Mouse (Mus musculus) ovary, postnatal 14 days (tissue): ENCODE measurements around the gene Plekha6.
"Not testable (repeated sequence)": the region's sequence is repeated elsewhere in the genome, so short reads cannot be mapped to it uniquely, and the experiment has no call there.

ENCODE experiments used
- DNase-seq: peaks from one replicate; pipeline ENCODE4 v3.0.0; 2022; ENCODE audit warnings: low spot score

Gene Plekha6

DNA sequence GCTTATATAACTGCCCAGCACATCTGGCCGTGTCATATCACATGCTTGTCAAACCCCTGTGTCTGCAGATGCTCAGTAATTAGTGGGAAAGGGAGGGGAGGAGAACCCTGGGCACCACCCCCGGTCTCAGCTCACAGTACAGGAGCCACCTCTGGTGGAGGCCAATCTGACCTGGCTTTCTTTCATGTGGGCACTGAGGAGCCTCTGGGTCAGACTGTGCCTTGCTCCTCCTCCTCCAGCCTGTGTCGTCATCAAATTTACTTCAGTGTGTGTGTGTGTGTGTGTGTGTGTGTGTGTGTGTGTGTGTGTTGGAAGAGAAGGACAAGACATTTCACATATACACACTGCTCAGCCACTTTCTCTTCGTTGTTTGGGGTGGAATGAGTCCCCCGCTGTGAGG, 159.3 kb downstream of the Plekha6 start:
- DNase-seq = no peak

DNA sequence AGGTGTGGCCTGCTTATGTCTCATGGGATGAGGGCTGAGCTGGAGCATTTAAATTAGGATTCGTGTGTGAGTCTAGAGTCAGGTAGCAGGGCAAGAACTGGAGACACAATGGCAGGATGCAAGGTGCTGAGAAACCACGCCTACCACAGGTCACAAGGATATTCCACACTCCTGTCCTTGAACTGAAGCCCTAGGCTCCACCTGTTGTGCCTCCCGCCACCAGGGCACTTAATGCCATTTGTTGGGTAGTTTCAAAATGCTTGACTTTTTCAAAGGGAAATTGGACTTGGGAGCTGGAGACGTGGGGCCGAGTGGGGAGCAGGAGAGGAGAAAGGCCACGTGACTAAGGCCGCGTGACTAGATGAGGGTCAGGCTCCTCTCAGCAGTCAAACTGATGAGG, 161.9 kb downstream of the Plekha6 start:
- DNase-seq = no peak

DNA sequence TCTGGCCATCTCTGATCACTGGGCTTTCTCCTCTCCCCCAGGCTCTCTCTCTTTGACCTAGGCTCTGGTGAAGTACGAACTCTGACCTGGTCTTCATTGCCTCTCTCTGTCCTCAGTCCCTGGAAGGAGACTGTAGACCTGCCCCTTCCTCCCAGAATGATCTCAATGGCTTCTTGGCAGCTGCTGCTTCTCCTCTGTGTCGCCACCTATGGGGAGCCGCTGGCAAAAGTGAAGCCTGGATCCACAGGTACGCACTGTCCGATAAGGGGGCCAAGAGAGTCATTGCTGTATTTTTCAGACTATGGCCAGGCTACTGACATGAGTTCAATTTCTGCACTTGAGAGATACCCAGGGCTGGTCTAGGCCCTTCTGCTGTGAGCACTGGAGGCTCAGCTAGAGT, 163.1 kb downstream of the Plekha6 start:
- no peak for DNase-seq

DNA sequence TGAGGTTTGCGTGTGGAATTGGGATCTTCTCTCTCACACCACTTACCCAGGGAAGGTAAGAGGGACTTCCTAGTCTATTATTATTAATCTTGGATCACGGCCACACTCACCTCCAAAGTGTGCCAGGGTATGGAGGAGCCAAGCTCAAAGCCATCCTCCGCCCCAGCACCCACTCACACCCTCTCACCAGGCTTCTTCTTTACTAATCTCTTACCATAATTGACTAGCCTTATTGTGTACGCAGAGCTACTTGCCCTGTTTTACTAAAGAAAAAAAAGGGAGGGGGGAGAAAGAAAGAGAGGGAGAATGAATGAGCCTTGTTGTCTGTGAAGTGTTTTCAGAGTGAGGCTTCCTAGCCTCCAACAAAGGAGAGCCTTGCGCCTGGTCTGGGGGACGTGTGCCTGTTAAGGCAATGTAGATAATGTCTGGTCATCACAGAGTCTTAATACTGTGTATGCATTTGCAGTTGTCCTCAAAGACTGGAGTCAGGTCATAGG, 164.3 kb downstream of the Plekha6 start:
- DNase-seq = no peak

DNA sequence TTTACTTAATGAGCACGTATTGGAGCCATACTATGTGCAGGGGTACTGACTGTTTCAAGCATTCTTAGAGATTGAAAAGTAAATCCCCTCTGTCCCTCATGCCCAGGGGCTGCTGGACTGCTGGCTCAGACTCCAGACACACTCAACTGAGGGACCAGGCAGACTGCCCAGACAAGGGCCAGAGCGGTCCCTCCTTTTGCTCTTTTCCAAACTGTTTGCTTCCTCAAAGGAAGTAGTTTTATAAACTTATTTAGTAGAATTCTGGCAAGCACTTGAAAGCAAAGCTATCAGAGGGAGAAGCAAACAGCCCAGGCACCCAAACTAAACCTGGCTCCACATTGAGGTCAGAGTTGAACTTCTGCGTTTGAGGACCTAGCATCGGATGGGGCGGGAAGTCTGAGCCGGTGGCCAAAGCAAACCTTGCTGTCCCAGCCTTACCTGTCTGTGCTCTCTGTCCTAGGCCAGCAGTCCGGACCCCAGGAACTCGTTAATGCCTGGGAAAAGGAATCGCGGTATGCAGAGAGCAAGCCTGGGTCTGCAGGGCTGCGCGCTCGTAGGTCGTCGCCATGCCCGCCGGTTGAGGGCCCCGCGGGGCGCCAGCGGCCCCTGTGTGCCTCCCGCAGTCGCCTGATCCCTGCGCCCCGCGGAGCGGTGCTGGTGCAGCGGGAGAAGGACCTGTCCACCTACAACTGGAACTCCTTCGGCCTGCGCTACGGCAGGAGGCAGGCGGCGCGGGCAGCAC, 165.1 kb downstream of the Plekha6 start:
- DNase-seq = no peak

DNA sequence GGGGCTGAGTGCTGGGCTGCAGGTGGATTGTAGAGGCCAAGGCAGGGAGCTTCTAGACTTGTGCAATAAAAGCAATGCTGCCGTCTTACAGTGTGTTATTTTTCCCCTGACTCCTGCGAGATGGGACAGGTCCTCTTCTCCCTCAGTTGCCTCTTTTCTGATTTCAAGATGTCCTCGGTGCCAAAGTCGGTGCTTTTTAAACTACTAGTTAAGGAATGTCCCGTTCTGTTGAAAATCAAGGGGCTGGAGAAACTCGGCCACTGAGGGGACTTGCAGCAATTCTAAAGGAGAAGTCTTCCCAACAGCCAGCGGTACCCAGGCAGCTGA, 165.6 kb downstream of the Plekha6 start:
- no peak for DNase-seq

DNA sequence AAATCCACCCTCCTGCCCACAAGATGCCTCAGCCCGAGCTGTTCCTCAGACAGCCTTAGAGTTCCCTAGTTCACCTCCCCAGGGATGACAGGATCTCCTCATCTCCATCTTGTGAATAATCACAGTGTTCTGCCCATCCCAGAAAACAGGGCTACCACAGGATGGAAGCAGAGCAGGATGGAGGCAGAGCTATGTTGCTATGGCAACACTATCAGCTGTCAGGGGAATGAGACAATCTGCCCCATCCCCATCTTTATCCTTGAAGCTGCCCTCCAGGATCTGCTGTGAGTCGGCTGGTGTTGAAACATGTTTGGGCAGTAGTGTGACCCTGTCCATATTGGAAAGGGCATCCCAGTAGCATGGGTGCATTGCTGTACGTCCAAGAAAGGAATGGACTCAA, 167.1 kb downstream of the Plekha6 start:
- DNase-seq = no peak

DNA sequence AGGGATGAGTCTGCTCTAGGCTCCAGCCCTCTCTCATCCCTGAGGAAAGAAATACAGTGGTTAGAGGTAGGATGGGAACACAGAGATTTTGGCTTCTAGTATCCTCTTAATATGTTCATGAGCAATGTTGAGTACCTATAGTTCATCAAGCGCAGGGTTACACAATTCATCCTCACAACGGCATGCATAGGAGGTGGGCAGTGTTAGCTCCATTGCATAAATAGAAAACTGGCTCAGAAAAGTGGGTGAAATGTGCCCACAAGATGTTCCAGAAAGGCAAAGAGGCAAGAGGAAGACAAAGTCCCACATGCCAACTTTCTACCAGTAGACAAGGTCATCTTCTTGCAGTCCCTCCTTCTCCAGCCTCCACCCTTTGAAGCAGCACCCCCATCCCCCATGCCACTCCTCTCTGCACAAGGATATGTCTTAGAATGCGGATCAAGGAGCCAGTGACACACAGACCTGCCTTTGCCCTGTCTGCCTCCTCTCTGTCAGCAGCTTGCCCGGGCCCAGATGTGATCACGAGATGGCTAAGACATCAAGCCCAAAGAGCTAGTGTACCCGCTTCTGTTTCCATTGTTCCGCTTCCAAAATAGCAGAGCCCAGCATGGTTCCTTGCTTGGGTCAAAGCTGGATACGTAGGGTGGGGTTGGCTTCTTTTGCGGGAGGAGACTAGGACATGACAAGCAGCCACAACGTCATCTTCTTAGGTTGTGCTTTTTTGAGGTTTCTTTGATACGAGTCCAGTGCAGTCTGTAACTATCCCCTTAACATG, 168.8 kb downstream of the Plekha6 start:
- no peak for DNase-seq

DNA sequence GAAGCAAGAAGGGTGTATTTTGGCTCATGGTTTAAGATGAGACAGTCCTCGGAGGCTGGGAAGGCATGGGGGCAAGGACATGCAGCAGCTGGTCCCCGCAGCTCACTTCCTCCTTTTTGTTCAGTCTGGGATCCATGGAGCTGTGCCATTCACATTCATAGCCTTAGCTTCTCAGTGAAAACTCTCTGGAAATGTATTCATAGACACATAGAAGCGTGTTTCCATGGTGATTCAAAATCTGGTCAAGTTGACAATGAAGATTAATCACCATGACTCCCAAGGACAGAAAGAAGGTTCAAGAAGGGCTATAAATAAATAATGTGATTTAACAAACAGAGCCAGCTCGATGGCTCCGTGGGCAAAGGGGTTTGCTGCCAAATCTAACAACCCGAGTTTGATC, 169.9 kb downstream of the Plekha6 start:
- no peak for DNase-seq

DNA sequence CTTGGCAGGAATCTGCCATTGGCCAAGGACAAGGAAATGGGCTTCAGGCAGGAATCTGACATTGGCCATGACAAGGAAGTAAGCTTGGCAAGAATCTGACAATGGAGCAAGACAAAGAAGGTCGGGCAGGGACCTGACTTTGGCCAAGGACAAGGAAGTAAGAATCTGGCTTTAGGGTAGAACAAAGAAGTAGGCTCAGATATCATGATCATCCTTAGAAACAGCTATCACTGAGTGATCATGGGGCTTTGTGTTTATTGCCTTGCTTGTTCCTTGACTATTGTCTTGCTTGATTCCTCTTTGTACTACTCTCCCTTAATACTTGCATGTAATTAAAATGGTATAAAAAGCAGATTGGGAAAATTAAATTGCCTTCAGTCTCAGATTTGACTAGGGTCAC, 176.4 kb downstream of the Plekha6 start:
- not testable (repeated sequence) for DNase-seq

DNA sequence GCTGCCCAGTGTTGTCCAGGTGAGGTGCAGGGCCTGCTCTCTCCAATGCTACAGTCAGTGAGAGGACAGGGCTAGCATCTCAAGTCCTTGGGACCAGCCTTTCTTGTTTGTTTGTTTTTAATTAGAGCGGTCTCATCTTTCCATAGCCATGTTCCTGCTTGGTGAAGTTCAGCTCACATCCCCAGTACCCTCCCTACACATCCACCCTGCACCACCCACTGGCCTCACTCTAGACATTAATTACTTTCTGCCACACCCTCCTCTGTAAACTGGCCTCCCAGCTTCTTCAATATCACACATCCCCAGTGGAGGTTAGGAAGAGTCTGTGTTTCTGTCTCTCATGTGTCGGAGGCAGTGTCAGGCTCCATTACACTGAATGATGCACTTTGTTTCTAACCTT, 180.3 kb downstream of the Plekha6 start:
- no peak for DNase-seq

DNA sequence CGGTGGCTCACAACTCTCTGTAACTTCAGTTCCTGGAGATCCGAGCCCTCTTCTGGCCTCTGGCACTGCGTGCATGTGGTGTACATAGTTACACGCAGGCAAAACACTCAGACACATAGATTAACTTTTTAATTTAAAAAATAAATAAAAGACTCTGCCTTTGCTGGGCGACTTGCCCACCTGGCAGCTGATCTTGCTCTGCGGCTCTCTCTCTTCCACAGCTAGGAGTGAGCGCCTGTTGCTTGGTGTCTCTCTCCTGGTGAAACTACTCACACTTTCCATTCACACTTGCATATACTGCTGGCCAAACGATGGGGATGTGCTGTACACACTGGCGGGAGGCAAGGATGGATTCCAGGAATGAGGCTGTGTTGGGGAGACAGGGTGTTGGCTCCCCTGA, 182.5 kb downstream of the Plekha6 start:
- no peak for DNase-seq

DNA sequence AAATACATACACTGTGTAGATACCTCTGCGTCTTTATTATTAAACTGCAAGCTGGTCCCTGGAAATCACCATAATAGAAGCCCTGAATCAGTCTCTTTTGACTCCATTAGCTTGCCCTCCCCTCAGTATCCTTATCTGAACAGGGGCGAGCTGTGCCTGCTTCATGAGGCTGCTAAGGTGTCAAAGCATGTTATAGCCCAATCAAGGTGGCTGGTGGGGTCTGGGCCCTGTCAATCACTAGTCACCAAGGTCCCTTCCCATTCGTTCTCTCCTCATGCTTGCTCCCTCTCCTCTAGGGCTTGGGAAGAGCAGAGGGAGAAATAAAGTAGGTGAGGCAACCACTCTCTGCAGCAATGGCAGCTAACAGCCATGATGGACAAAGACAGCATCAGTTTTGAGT, 183.2 kb downstream of the Plekha6 start:
- no peak for DNase-seq

DNA sequence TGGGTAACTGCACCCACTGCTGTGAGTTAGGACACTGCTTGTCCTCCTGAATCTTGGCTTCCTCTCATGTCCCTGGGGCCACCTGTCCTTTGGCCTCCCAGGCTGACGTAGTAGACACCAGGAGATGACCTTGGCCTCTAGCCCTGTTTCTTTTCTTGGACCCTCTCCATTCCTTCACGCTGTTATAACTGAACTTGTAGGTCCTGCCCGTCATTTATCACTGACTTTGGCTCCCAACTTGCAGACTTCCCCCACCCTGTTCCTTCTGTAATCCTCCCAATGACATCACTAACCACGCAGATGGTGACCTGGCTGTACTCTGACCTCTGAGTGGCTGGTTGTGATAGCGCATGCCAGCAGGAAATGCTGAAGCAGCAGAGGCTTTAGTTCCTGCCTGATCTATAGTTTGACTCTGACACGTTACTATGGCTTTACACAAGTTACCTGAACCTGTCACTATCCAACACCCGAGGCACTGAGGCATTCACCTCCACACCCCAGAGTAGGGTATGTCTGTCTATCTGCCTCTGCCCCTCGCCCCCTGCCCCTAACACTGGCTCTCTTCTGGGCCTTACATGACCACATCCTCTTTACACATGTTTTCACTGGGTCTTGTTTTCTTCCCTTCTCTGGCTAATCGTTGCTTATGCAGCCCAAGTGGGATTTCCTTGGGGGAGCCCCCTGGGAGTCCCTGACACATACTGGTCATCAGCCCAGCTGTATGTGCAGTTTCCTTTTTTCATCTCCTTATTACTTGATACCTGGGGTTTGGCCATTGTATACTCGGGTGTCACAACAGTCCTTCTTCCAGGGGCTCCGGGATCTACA, 183.9 kb downstream of the Plekha6 start:
- DNase-seq = no peak

DNA sequence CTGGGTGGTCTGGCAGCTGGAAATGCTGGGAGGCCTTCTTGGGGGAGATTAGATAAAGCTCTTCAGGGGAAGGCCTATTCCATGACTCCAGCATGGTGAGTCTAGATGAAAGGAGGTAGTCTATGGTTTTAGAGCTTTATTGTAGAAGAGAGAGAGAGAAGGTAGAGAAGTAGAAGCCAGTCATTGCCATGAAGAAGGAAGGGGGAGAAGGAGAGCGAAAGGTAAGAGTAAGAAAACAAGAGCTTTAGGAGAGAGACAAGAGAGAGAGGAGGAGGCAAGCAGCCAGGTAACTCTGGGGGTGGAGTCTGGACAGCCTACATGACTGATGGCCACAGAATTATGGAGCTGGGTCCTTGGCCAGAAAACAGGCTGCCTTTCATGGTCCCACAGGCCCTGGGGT, 186.2 kb downstream of the Plekha6 start, which contains the start of gene Ren1:
Ren1 (plus strand) TSS at position 301 of the 400 bp plus-strand sequence.
- DNase-seq = no peak

DNA sequence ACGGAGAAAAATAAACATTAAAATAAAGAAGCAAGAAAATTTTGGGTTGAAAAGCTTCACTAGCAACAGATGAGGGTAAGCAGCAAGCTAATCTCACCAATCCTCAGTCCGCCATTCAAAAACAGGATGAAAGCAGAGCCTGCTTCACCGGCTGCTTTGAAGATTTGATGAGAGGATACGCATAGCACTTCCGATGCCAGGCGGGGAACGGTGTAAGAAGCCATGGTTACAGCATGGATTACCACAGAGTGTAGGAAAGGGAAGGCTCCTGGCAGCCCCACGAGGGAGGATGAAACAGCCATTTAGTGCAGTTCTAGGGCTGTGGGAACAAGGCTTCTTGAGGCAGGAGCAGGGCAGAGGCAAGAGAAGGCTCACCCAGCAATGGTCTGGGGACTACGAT, 187.8 kb downstream of the Plekha6 start:
- DNase-seq = no peak
